Mouse (Mus musculus) sigmoid colon, adult 10 weeks (tissue): ENCODE data around the gene Meox1. TPM values are rescaled to one million over a fixed set of nuclear protein-coding genes. Genes with fewer than 3 reads are reported as not detected.

ENCODE experiments used
- polyA plus RNA-seq: library from polyadenylated mRNA; stranded (reverse); fragments of 350-450 nt; fragmentation: Illumina TruSeq; extraction: RNeasy Lipid Tissue Mini Kit (QIAGEN cat#74804); gene quantifications from one replicate; pipeline ENCODE4 v1.2.3, GENCODE M21; 2014; ENCODE audit warnings: low read depth, low replicate concordance

The Meox1 gene
- polyA plus RNA-seq = 1.5 TPM

DNA sequence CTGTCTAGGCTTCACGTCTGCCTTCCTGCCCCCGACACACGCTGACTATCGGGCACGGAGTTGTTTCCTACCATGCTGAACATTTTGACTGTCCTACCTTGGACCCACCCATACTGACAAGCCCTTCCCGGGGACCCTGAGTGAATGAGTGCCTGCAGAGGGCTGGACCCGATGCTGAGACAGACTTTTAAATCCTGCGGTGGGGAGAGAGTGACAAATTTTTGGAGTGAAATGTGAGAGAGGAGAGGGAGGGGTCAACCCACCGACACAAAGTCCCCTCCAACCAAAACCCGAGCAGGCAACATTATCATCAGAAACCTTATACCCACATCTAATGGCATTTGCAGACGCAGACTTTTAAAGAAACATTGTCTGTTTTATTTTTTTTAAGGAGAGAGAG lies at the start of gene Meox1:
Gene Meox1 (minus strand): TSS at position 171 of the 400 bp plus-strand sequence.

Other genes with a start within 250 kb of the Meox1 start
- gene Arl4d, start 228.8 kb downstream of the Meox1 start, polyA plus RNA-seq = 3.4 TPM
- 18.9 TPM for gene Dhx8, start 161.5 kb downstream of the Meox1 start, polyA plus RNA-seq
- 0.50 TPM for gene Etv4, start 109.0 kb downstream of the Meox1 start, polyA plus RNA-seq
- not detected for gene Sost, start 72.6 kb upstream of the Meox1 start, polyA plus RNA-seq
- gene Cfap97d1, start 89.9 kb upstream of the Meox1 start, polyA plus RNA-seq = not detected
- gene Dusp3, start 92.6 kb upstream of the Meox1 start, polyA plus RNA-seq = 27.1 TPM
- 2.8 TPM for gene Mpp3, start 134.1 kb upstream of the Meox1 start, polyA plus RNA-seq
- 4.8 TPM for gene Cd300lg, start 147.1 kb upstream of the Meox1 start, polyA plus RNA-seq
- gene Mpp2, start 194.1 kb upstream of the Meox1 start, polyA plus RNA-seq = 0.44 TPM
- not detected for gene Ppy, start 206.9 kb upstream of the Meox1 start, polyA plus RNA-seq
- 9.1 TPM for gene Pyy, start 213.5 kb upstream of the Meox1 start, polyA plus RNA-seq